Mouse (Mus musculus) forebrain, embryonic 15.5 days (tissue): ENCODE data around the gene Rab3il1. TPM values are rescaled to one million over a fixed set of nuclear protein-coding genes. Genes with fewer than 3 reads are reported as not detected.
A peak's percentile ranks its signal among the peaks of the same experiment; 100 is the strongest.

ENCODE experiments used
- ATAC-seq: fragments of 200-750 bp; cut with Nextera tagmentation; replicated peaks from 2 replicates; pipeline ENCODE4 v1.8.0; 2017; ENCODE audit warnings: mild to moderate bottlenecking, moderate TSS enrichment, moderate library complexity
- H3K27ac ChIP-seq: fragments of 300-500 bp; sonication (generic); replicated peaks from 2 replicates; pipeline ENCODE4 v1.5.1; 2015; ENCODE audit warnings: mild to moderate bottlenecking, inconsistent platforms
- H3K27me3 ChIP-seq: fragments of 300-500 bp; sonication (generic); 2 replicates; pipeline ENCODE4 v1.6.1; 2015; ENCODE audit warnings: inconsistent platforms
- H3K36me3 ChIP-seq: fragments of 300-500 bp; sonication (generic); 2 replicates; pipeline ENCODE4 v1.6.1; 2015; ENCODE audit warnings: mild to moderate bottlenecking, inconsistent platforms
- H3K4me1 ChIP-seq: fragments of 300-500 bp; sonication (generic); 2 replicates; pipeline ENCODE4 v1.6.1; 2015; ENCODE audit warnings: inconsistent platforms
- H3K4me2 ChIP-seq: fragments of 300-500 bp; sonication (generic); replicated peaks from 2 replicates; pipeline ENCODE4 v1.6.1; 2015; ENCODE audit warnings: mild to moderate bottlenecking, inconsistent platforms
- H3K4me3 ChIP-seq: fragments of 300-500 bp; sonication (generic); 2 replicates; pipeline ENCODE4 v1.5.1; 2015; ENCODE audit warnings: mild to moderate bottlenecking, inconsistent platforms
- H3K9ac ChIP-seq: fragments of 300-500 bp; sonication (generic); replicated peaks from 2 replicates; pipeline ENCODE4 v1.6.1; 2015; ENCODE audit warnings: mild to moderate bottlenecking, inconsistent platforms
- H3K9me3 ChIP-seq: fragments of 300-500 bp; sonication (generic); 2 replicates; pipeline ENCODE4 v1.6.1; 2016; ENCODE audit warnings: inconsistent platforms
- WGBS: fragments of 180-500 bp; shearing (Covaris S2); methylation state at CpG from one replicate; pipeline ENCODE4 v1.1.7; 2015; ENCODE audit warnings: mixed read lengths; 5-methylcytosine and 5-hydroxymethylcytosine counted together
- polyA plus RNA-seq: library from polyadenylated mRNA; unstranded; fragments of >200 nt; fragmentation: Nextera tagmentation; extraction: Ambion mirVana; gene quantifications from 2 replicates; pipeline ENCODE4 v1.2.1, GENCODE M21; 2015

Gene Rab3il1
- polyA plus RNA-seq, 1 experiment from 2014 or later: 17.9 TPM

- no peak for ATAC-seq
- Histone ChIP-seq H3K4me2 (no peak overlapping the region), H3K9ac (no peak overlapping the region), H3K27me3 (no peaks in the 10 kb centered on the region), H3K27ac (no peak overlapping the region), H3K9me3 (no peaks in the 10 kb centered on the region), H3K4me1 (0 out of 2 replicates have a peak, but pooled peaks cover 4% of the 10 kb centered on the region), H3K36me3 (peaks cover 52% of the 10 kb centered on the region), H3K4me3 (no peak overlapping the region)
- WGBS: 90% methylated on average over 2 of the region's 2 CpGs
Observed at GRCm38 (mm10) chr19:10061624-10062023, 60.2 kb downstream of the Rab3il1 start.

GRCm38 (mm10) chr19:10062292-10062691, 60.8 kb downstream of the Rab3il1 start:
- H3K4me3 ChIP-seq: no peak overlapping the region
- no peak overlapping the region for H3K9ac ChIP-seq
- peaks cover 6% of the 10 kb centered on the region; the same call in 1 of the 2 replicates for H3K4me1 ChIP-seq
- peaks cover 58% of the 10 kb centered on the region for H3K36me3 ChIP-seq
- no peak overlapping the region for H3K4me2 ChIP-seq
- H3K27me3 ChIP-seq: no peaks in the 10 kb centered on the region
- WGBS: 90% methylated on average over 8 of the region's 8 CpGs
- H3K9me3 ChIP-seq: no peaks in the 10 kb centered on the region
- no peak for ATAC-seq
- H3K27ac ChIP-seq: no peak overlapping the region

- Histone ChIP-seq H3K4me1 (peaks cover 10% of the 10 kb centered on the region; the same call in 1 of the 2 replicates), H3K9me3 (no peaks in the 10 kb centered on the region), H3K27ac (no peak overlapping the region), H3K36me3 (peaks cover 64% of the 10 kb centered on the region), H3K9ac (no peak overlapping the region), H3K4me2 (no peak overlapping the region), H3K27me3 (no peaks in the 10 kb centered on the region), H3K4me3 (no peak overlapping the region)
- 94% methylated on average over 5 of the region's 5 CpGs for WGBS
- no peak for ATAC-seq
Observed at GRCm38 (mm10) chr19:10062862-10063261, 61.4 kb downstream of the Rab3il1 start.

GRCm38 (mm10) chr19:10064173-10065012, 62.9 kb downstream of the Rab3il1 start:
- peaks cover 14% of the 10 kb centered on the region; the same call in 1 of the 2 replicates for H3K4me1 ChIP-seq
- H3K9ac ChIP-seq: no peak overlapping the region
- H3K9me3 ChIP-seq: no peaks in the 10 kb centered on the region
- no peak overlapping the region for H3K27ac ChIP-seq
- H3K4me2 ChIP-seq: no peak overlapping the region
- no peaks in the 10 kb centered on the region for H3K27me3 ChIP-seq
- no peak for ATAC-seq
- peaks cover 78% of the 10 kb centered on the region for H3K36me3 ChIP-seq
- H3K4me3 ChIP-seq: no peak overlapping the region
- 67% methylated on average over 10 of the region's 10 CpGs for WGBS

GRCm38 (mm10) chr19:10065465-10066188, 64.2 kb downstream of the Rab3il1 start:
- no peak overlapping the region for H3K27ac ChIP-seq
- no peak overlapping the region for H3K4me2 ChIP-seq
- peaks cover 17% of the 10 kb centered on the region for H3K4me1 ChIP-seq
- no peaks in the 10 kb centered on the region for H3K9me3 ChIP-seq
- H3K9ac ChIP-seq: no peak overlapping the region
- H3K4me3 ChIP-seq: no peak overlapping the region
- H3K27me3 ChIP-seq: no peaks in the 10 kb centered on the region
- WGBS: 97% methylated on average over 5 of the region's 5 CpGs
- ATAC-seq: no peak
- H3K36me3 ChIP-seq: peaks cover 91% of the 10 kb centered on the region

GRCm38 (mm10) chr19:10066189-10066500, 64.7 kb downstream of the Rab3il1 start:
- ATAC-seq: no peak
- Histone ChIP-seq H3K9ac (no peak overlapping the region), H3K27ac (no peak overlapping the region), H3K36me3 (peaks cover 94% of the 10 kb centered on the region), H3K9me3 (no peaks in the 10 kb centered on the region), H3K4me3 (no peak overlapping the region), H3K27me3 (no peaks in the 10 kb centered on the region), H3K4me2 (no peak overlapping the region), H3K4me1 (peaks cover 15% of the 10 kb centered on the region)
- WGBS: 91% methylated on average over 4 of the region's 4 CpGs

- Histone ChIP-seq H3K4me2 (no peak overlapping the region), H3K9ac (no peak overlapping the region), H3K4me3 (no peak overlapping the region), H3K9me3 (no peaks in the 10 kb centered on the region), H3K4me1 (peaks cover 19% of the 10 kb centered on the region), H3K27me3 (no peaks in the 10 kb centered on the region), H3K27ac (no peak overlapping the region), H3K36me3 (peaks cover 95% of the 10 kb centered on the region)
- 99% methylated on average over 3 of the region's 3 CpGs for WGBS
- ATAC-seq: no peak
Observed at GRCm38 (mm10) chr19:10066502-10066901, 65.0 kb downstream of the Rab3il1 start.

- H3K36me3 ChIP-seq: peaks cover 92% of the 10 kb centered on the region
- no peak overlapping the region for H3K9ac ChIP-seq
- peak; percentile 30 for ATAC-seq
- H3K4me1 ChIP-seq: peaks cover 25% of the 10 kb centered on the region
- no peak overlapping the region for H3K4me2 ChIP-seq
- no peaks in the 10 kb centered on the region for H3K9me3 ChIP-seq
- 28% methylated on average over 7 of the region's 7 CpGs for WGBS
- H3K27ac ChIP-seq: no peak overlapping the region
- H3K4me3 ChIP-seq: no peak overlapping the region
- H3K27me3 ChIP-seq: no peaks in the 10 kb centered on the region
Observed at GRCm38 (mm10) chr19:10067701-10068100, 66.2 kb downstream of the Rab3il1 start.

GRCm38 (mm10) chr19:10070186-10070980, 68.9 kb downstream of the Rab3il1 start:
- 86% methylated on average over 8 of the region's 8 CpGs for WGBS
- peak overlapping the region; percentile 84 for H3K27ac ChIP-seq

GRCm38 (mm10) chr19:10071166-10071565, 69.7 kb downstream of the Rab3il1 start:
- H3K36me3 ChIP-seq: peaks cover 94% of the 10 kb centered on the region
- H3K4me2 ChIP-seq: no peak overlapping the region
- WGBS: 34% methylated on average over 5 of the region's 5 CpGs
- H3K4me1 ChIP-seq: peaks cover 25% of the 10 kb centered on the region
- H3K27me3 ChIP-seq: no peaks in the 10 kb centered on the region
- no peak overlapping the region for H3K9ac ChIP-seq
- H3K9me3 ChIP-seq: no peaks in the 10 kb centered on the region
- H3K4me3 ChIP-seq: no peak overlapping the region
- peak overlapping the region; percentile 84 for H3K27ac ChIP-seq
- ATAC-seq: peak; percentile 62

More at GRCm38 (mm10) chr19:10070186-10070980, 68.9 kb downstream of the Rab3il1 start:
- no peak for ATAC-seq
- Histone ChIP-seq H3K9me3 (no peaks in the 10 kb centered on the region), H3K4me1 (peaks cover 25% of the 10 kb centered on the region), H3K4me3 (no peak overlapping the region), H3K27me3 (no peaks in the 10 kb centered on the region), H3K36me3 (peaks cover 94% of the 10 kb centered on the region), H3K9ac (no peak overlapping the region), H3K4me2 (no peak overlapping the region)

GRCm38 (mm10) chr19:10071892-10072291, 70.4 kb downstream of the Rab3il1 start:
- Histone ChIP-seq H3K27ac (peak overlapping the region; percentile 84), H3K27me3 (no peaks in the 10 kb centered on the region), H3K4me2 (no peak overlapping the region), H3K9me3 (no peaks in the 10 kb centered on the region), H3K4me1 (peaks cover 25% of the 10 kb centered on the region), H3K4me3 (no peak overlapping the region), H3K36me3 (peaks cover 94% of the 10 kb centered on the region), H3K9ac (no peak overlapping the region)
- 61% methylated on average over 4 of the region's 4 CpGs for WGBS
- 0 out of 2 replicates have a peak, but pooled peaks have one; percentile 20 for ATAC-seq

GRCm38 (mm10) chr19:10073145-10073544, 71.7 kb downstream of the Rab3il1 start:
- Histone ChIP-seq H3K27me3 (no peaks in the 10 kb centered on the region), H3K9ac (no peak overlapping the region), H3K4me3 (no peak overlapping the region), H3K36me3 (peaks cover 95% of the 10 kb centered on the region), H3K27ac (no peak overlapping the region), H3K4me1 (peaks cover 16% of the 10 kb centered on the region), H3K4me2 (no peak overlapping the region), H3K9me3 (no peaks in the 10 kb centered on the region)
- ATAC-seq: no peak
- WGBS: 93% methylated on average over 5 of the region's 5 CpGs
